Mouse (Mus musculus): ENCODE data around the gene Rab11fip4. TPM values are rescaled to one million over a fixed set of nuclear protein-coding genes. Genes with fewer than 3 reads are reported as not detected.
A peak's percentile ranks its signal among the peaks of the same experiment; 100 is the strongest.

Gene Rab11fip4
- total and polyA plus RNA-seq, 3 experiments: 0.05 TPM; not detected in 2

GRCm38 (mm10) chr11:79584191-79584590, 6.8 kb upstream of the Rab11fip4 start:
- H3K36me3 ChIP-seq (replicated peaks): peaks cover 11% of the 10 kb centered on the region
- TF ChIP-seq CTCF (IDR thresholded peaks at IDR 0.05; ENCODE audit: low read depth, low read length) (peak; percentile 86), TAL1 (conservative IDR thresholded peaks at IDR 0.05; ENCODE audit: low read depth, low read length) (no peak)
- ATAC-seq (ENCODE audit: extremely low read depth, insufficient number of reproducible peaks, low FRiP score, poor library complexity, severe bottlenecking): peak; percentile 34; the same call in 1 of the 2 replicates
- no peaks in the 10 kb centered on the region; the same call in 1 of the 2 replicates for H3K27me3 ChIP-seq (ENCODE audit: insufficient read depth, low read length)
- no peaks in the 10 kb centered on the region for H3K9me3 ChIP-seq (replicated peaks)
- DNase-seq (ENCODE audit: low spot score): peak; percentile 47
- H3K4me3 ChIP-seq (ENCODE audit: low read depth, low read length): no peak overlapping the region
- no peaks in the 10 kb centered on the region for H3K4me1 ChIP-seq (ENCODE audit: insufficient read depth, low read depth, low read length)

DNA sequence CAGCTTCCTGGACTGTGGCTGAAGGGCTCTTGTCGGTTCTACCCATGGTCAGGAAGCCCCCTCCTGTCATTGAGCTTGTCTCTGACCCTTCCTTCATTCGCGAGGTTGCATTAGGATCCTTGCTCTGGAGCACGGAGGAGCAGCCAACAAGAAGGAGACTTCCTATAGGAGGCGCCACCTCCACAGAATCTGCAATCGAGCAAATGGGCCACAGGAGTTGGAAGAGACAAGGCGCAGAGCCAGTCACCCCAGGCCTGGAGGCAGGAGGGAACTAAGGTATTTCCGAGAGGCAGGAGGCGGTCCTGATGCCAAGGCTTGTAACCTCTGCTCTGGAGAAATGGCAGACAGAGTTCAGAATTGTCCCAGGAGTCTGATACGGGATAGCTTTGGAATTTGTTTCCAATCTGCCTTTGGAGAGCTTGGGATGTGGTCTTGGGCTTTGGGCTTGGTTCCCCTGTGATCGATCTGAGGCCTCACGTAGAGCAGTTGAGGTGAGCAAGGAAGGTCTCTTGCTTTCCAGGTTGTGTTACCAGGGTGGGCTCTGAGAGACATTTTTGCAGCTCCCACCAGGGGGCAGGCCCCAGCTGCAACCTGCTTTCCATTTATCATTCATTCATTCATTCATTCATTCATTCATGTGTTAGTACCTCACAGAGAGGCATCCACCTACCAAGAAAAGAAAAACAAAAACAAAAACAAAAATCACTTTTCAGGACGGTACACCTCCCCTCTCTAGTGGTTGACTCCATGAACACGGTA, 1.5 kb upstream of the Rab11fip4 start:
- no peaks in the 10 kb centered on the region for H3K9me3 ChIP-seq (replicated peaks)
- H3K36me3 ChIP-seq (replicated peaks): no peaks in the 10 kb centered on the region
- H3K27me3 ChIP-seq (ENCODE audit: insufficient read depth, low read length): peaks cover 19% of the 10 kb centered on the region
- H3K4me1 ChIP-seq (ENCODE audit: insufficient read depth, low read depth, low read length): no peaks in the 10 kb centered on the region
- DNase-seq (ENCODE audit: low spot score) (no peak), ATAC-seq (ENCODE audit: extremely low read depth, insufficient number of reproducible peaks, low FRiP score, poor library complexity, severe bottlenecking) (no peak)
- no peak for TF ChIP-seq TAL1 (conservative IDR thresholded peaks at IDR 0.05; ENCODE audit: low read depth, low read length)
- no peak for TF ChIP-seq GATA2 (IDR thresholded peaks at IDR 0.05; ENCODE audit: borderline replicate concordance, low read depth, low read length)
- TF ChIP-seq CTCF (IDR thresholded peaks at IDR 0.05; ENCODE audit: low read depth, low read length): no peak
- TF ChIP-seq GATA1 (IDR thresholded peaks at IDR 0.05; ENCODE audit: borderline replicate concordance, low read length): no peak
- H3K4me3 ChIP-seq (ENCODE audit: low read depth, low read length): no peak overlapping the region

DNA sequence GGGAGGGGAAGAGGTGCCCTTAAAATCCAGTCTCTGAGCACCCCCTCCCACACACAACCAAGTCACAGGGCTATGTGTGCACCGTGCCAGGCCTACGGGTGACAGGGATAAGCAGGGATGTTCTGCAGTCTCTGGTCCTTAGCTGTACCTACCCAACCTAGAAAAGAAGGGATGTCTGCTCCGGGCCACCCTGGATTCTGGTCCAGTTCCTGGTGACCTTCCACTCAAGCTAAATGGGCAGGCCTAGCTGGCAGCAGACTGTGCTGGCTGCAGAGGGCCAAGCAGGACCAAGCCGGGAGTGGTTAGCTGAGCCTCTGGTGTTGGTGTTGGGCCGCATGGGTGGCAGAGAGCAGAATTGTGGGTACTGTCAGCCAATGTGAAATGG, 571 bp downstream of the Rab11fip4 start:
- H3K4me3 ChIP-seq (ENCODE audit: low read depth, low read length): no peak overlapping the region
- no peaks in the 10 kb centered on the region for H3K36me3 ChIP-seq (replicated peaks)
- no peaks in the 10 kb centered on the region for H3K4me1 ChIP-seq (ENCODE audit: insufficient read depth, low read depth, low read length)
- no peaks in the 10 kb centered on the region for H3K9me3 ChIP-seq (replicated peaks)
- ATAC-seq (ENCODE audit: extremely low read depth, insufficient number of reproducible peaks, low FRiP score, poor library complexity, severe bottlenecking) (no peak), DNase-seq (ENCODE audit: low spot score) (no peak)
- H3K27me3 ChIP-seq (ENCODE audit: insufficient read depth, low read length): peaks cover 29% of the 10 kb centered on the region
- no peak for TF ChIP-seq CTCF (IDR thresholded peaks at IDR 0.05; ENCODE audit: low read depth, low read length)
- TF ChIP-seq GATA1 (IDR thresholded peaks at IDR 0.05; ENCODE audit: borderline replicate concordance, low read length): no peak
- no peak for TF ChIP-seq GATA2 (IDR thresholded peaks at IDR 0.05; ENCODE audit: borderline replicate concordance, low read depth, low read length)
- TF ChIP-seq POLR2AphosphoS5 (IDR thresholded peaks at IDR 0.05; ENCODE audit: insufficient replicate concordance, low read depth, low read length): no peak
- TF ChIP-seq TAL1 (conservative IDR thresholded peaks at IDR 0.05; ENCODE audit: low read depth, low read length): no peak

GRCm38 (mm10) chr11:79593495-79593894, 2.5 kb downstream of the Rab11fip4 start:
- no peaks in the 10 kb centered on the region for H3K9me3 ChIP-seq (replicated peaks)
- ATAC-seq (ENCODE audit: extremely low read depth, insufficient number of reproducible peaks, low FRiP score, poor library complexity, severe bottlenecking): no peak
- DNase-seq (ENCODE audit: low spot score): no peak
- peaks cover 36% of the 10 kb centered on the region for H3K27me3 ChIP-seq (ENCODE audit: insufficient read depth, low read length)
- no peak overlapping the region for H3K4me3 ChIP-seq (ENCODE audit: low read depth, low read length)
- H3K4me1 ChIP-seq (ENCODE audit: insufficient read depth, low read depth, low read length): no peaks in the 10 kb centered on the region
- TF ChIP-seq TAL1 (conservative IDR thresholded peaks at IDR 0.05; ENCODE audit: low read depth, low read length): no peak
- H3K36me3 ChIP-seq (replicated peaks): no peaks in the 10 kb centered on the region

DNA sequence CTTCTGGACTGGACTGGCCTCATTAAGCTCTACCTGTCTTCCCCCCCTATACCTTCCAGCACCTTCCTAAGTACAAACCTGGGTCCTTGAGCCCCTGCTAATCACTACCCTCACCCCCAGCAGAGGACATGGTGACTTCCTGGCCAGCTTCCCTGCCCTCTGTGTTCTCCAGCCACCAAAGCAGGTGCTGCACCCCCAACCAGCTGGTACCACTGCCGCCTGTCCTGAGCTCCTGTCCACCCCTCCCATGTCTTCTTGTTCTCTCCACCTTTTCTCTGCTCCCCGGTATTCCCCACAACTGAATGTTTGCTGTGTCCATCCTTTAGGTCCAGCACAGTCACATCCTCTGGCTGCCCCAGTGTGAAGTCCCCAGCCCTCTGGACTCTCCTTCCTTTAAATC, 19.4 kb downstream of the Rab11fip4 start:
- ATAC-seq (ENCODE audit: extremely low read depth, insufficient number of reproducible peaks, low FRiP score, poor library complexity, severe bottlenecking) (no peak), DNase-seq (ENCODE audit: low spot score) (no peak)
- TF ChIP-seq CTCF (IDR thresholded peaks at IDR 0.05; ENCODE audit: low read depth, low read length): no peak
- TF ChIP-seq TAL1 (conservative IDR thresholded peaks at IDR 0.05; ENCODE audit: low read depth, low read length): no peak
- TF ChIP-seq POLR2AphosphoS5 (IDR thresholded peaks at IDR 0.05; ENCODE audit: insufficient replicate concordance, low read depth, low read length): no peak
- TF ChIP-seq GATA2 (IDR thresholded peaks at IDR 0.05; ENCODE audit: borderline replicate concordance, low read depth, low read length): no peak
- TF ChIP-seq GATA1 (IDR thresholded peaks at IDR 0.05; ENCODE audit: borderline replicate concordance, low read length): no peak
- Histone ChIP-seq H3K9me3 (replicated peaks) (no peaks in the 10 kb centered on the region), H3K4me3 (ENCODE audit: low read depth, low read length) (no peak overlapping the region), H3K27me3 (ENCODE audit: insufficient read depth, low read length) (peaks cover 34% of the 10 kb centered on the region), H3K4me1 (ENCODE audit: insufficient read depth, low read depth, low read length) (no peaks in the 10 kb centered on the region), H3K36me3 (replicated peaks) (no peaks in the 10 kb centered on the region)

DNA sequence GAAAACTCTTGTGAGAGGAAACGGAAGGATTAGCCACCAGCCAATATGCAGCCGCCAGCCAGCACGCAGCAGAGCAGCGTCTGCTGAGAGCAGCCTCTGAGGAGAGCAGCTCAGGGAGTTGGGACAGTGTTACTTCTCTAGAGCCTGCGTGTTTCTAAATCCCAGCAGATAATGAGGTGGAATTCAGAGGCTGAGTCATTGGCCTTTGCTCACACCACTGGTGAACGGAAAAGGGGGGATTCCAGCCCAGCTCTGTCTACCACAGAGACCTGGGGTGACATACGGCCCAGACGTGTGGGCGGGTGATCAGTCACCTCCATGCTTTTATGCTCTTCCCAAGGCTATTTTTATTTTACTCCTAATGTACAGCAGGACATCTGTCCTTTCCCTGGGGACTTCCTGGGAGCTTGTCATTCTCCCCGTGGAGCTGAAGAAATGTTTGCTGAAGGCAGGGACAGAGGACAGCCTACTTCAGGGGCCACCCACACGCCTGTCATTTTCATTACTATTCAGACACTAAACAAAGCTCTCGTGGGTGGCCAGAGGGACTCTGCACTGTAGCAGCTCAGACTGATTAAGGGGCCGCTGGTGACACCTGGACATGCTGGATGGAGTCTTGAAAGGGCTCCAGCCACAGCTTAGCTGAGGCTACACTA, 20.1 kb downstream of the Rab11fip4 start:
- no peak overlapping the region for H3K4me3 ChIP-seq (ENCODE audit: low read depth, low read length)
- no peak for TF ChIP-seq POLR2AphosphoS5 (IDR thresholded peaks at IDR 0.05; ENCODE audit: insufficient replicate concordance, low read depth, low read length)
- no peak for TF ChIP-seq GATA2 (IDR thresholded peaks at IDR 0.05; ENCODE audit: borderline replicate concordance, low read depth, low read length)
- TF ChIP-seq TAL1 (conservative IDR thresholded peaks at IDR 0.05; ENCODE audit: low read depth, low read length): no peak
- TF ChIP-seq GATA1 (IDR thresholded peaks at IDR 0.05; ENCODE audit: borderline replicate concordance, low read length): no peak
- no peak for TF ChIP-seq CTCF (IDR thresholded peaks at IDR 0.05; ENCODE audit: low read depth, low read length)
- no peaks in the 10 kb centered on the region for H3K4me1 ChIP-seq (ENCODE audit: insufficient read depth, low read depth, low read length)
- no peaks in the 10 kb centered on the region for H3K9me3 ChIP-seq (replicated peaks)
- DNase-seq (ENCODE audit: low spot score) (no peak), ATAC-seq (ENCODE audit: extremely low read depth, insufficient number of reproducible peaks, low FRiP score, poor library complexity, severe bottlenecking) (no peak)
- peaks cover 41% of the 10 kb centered on the region for H3K27me3 ChIP-seq (ENCODE audit: insufficient read depth, low read length)
- no peaks in the 10 kb centered on the region for H3K36me3 ChIP-seq (replicated peaks)
